Mouse (Mus musculus) neural tube, embryonic 11.5 days (tissue): Measurements from ENCODE around the gene Fam234b. TPM values are rescaled to one million over a fixed set of nuclear protein-coding genes. Genes with fewer than 3 reads are reported as not detected.

Experiments
- ATAC-seq: fragments of 200-750 bp; cut with Nextera tagmentation; 2 replicates; pipeline ENCODE4 v1.8.0; 2017; ENCODE audit warnings: moderate number of reproducible peaks, mild to moderate bottlenecking, moderate TSS enrichment, moderate library complexity; ENCODE audit not compliant: insufficient read depth, low FRiP score, low TSS enrichment
- DNase-seq: peaks from one replicate; pipeline ENCODE4 v3.0.0-alpha.2; 2015; ENCODE audit warnings: low spot score
- H3K27ac ChIP-seq: fragments of 300-500 bp; sonication (generic); 2 replicates; pipeline ENCODE4 v1.5.1; 2014; ENCODE audit warnings: low read depth, mild to moderate bottlenecking, low read length
- H3K27me3 ChIP-seq: fragments of 300-500 bp; sonication (generic); 2 replicates; pipeline ENCODE4 v1.6.1; 2014; ENCODE audit warnings: mild to moderate bottlenecking, low read length, mixed read lengths; ENCODE audit not compliant: control insufficient read depth, insufficient read depth
- H3K36me3 ChIP-seq: fragments of 300-500 bp; sonication (generic); 2 replicates; pipeline ENCODE4 v1.6.1; 2014; ENCODE audit warnings: mild to moderate bottlenecking, low read length, moderate library complexity, mixed read lengths; ENCODE audit not compliant: control insufficient read depth, insufficient read depth
- H3K4me1 ChIP-seq: fragments of 300-500 bp; sonication (generic); 2 replicates; pipeline ENCODE4 v1.6.1; 2014; ENCODE audit warnings: low read length, mixed read lengths; ENCODE audit not compliant: control insufficient read depth, insufficient read depth
- H3K4me2 ChIP-seq: fragments of 300-500 bp; sonication (generic); 2 replicates; pipeline ENCODE4 v1.6.1; 2014; ENCODE audit warnings: low read depth, mild to moderate bottlenecking, moderate library complexity
- H3K4me3 ChIP-seq: fragments of 300-500 bp; sonication (generic); 2 replicates; pipeline ENCODE4 v1.5.1; 2014; ENCODE audit warnings: low read depth, low read length
- H3K9ac ChIP-seq: fragments of 300-500 bp; sonication (generic); 2 replicates; pipeline ENCODE4 v1.6.1; 2014; ENCODE audit warnings: mild to moderate bottlenecking, low read length
- H3K9me3 ChIP-seq: fragments of 300-500 bp; sonication (generic); 2 replicates; pipeline ENCODE4 v1.6.1; 2016; ENCODE audit warnings: low read length; ENCODE audit not compliant: control insufficient read depth
- WGBS: fragments of 180-500 bp; shearing (Covaris S2); extraction: QIAGEN DNeasy Blood & Tissue Kit; methylation state at CpG from one replicate; pipeline ENCODE4 v1.1.7; 2014; 5-methylcytosine and 5-hydroxymethylcytosine counted together
- polyA plus RNA-seq: library from polyadenylated mRNA; unstranded; fragments of >200 nt; fragmentation: Nextera tagmentation; extraction: Ambion mirVana; gene quantifications from 2 replicates; pipeline ENCODE4 v1.2.1, GENCODE M21; 2014

Fam234b gene
- polyA plus RNA-seq, 1 experiment from 2014 or later: 41.3 TPM

GRCm38 (mm10) chr6:135202668-135203067 lies 4.9 kb downstream of the Fam234b start:
- WGBS: 92% methylated on average over 6 of the region's 6 CpGs
- Histone ChIP-seq H3K27ac (no peak overlapping the region), H3K4me1 (peaks cover 3% of the 10 kb centered on the region; the same call in 1 of the 2 replicates), H3K36me3 (no peaks in the 10 kb centered on the region), H3K4me3 (no peak overlapping the region), H3K9ac (no peak overlapping the region), H3K4me2 (no peak overlapping the region), H3K9me3 (no peaks in the 10 kb centered on the region), H3K27me3 (no peaks in the 10 kb centered on the region)
- no peak for DNase-seq
- no peak for ATAC-seq

DNA sequence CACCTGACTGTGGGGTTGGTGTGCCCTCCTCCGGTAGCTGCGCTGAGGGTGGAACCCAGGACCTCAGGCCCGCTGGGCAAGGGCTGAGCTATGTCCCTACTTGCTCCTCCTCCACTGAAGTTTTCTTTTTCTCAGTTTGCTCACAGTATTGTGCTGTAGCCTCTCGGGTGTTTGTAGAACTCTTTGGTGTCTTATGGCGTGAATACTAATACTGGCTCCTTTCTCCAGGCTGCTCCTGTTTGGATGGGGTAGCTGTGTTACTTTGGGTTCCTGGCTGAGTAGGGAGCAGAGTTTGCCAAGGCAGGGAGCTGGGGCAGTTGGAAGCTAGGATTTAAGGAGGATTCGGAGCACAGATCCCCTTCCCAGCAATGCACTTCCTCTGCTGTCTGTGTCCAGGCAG lies 6.0 kb downstream of the Fam234b start:
- Histone ChIP-seq H3K9ac (no peak overlapping the region), H3K4me3 (no peak overlapping the region), H3K27ac (no peak overlapping the region), H3K36me3 (no peaks in the 10 kb centered on the region), H3K4me1 (no peaks in the 10 kb centered on the region; the same call in 1 of the 2 replicates), H3K27me3 (no peaks in the 10 kb centered on the region), H3K4me2 (no peak overlapping the region), H3K9me3 (no peaks in the 10 kb centered on the region)
- ATAC-seq (no peak), DNase-seq (no peak)
- 68% methylated on average over 6 of the region's 6 CpGs for WGBS

GRCm38 (mm10) chr6:135204869-135205268 lies 7.1 kb downstream of the Fam234b start:
- Histone ChIP-seq H3K4me2 (no peak overlapping the region), H3K4me3 (no peak overlapping the region), H3K36me3 (no peaks in the 10 kb centered on the region), H3K9ac (no peak overlapping the region), H3K4me1 (no peaks in the 10 kb centered on the region; the same call in 1 of the 2 replicates), H3K9me3 (no peaks in the 10 kb centered on the region), H3K27ac (no peak overlapping the region), H3K27me3 (no peaks in the 10 kb centered on the region)
- ATAC-seq: no peak
- no peak for DNase-seq
- 66% methylated on average over 4 of the region's 4 CpGs for WGBS

- H3K9ac ChIP-seq: no peak overlapping the region
- H3K4me1 ChIP-seq: no peaks in the 10 kb centered on the region; the same call in 1 of the 2 replicates
- H3K4me3 ChIP-seq: no peak overlapping the region
- DNase-seq: no peak
- no peak for ATAC-seq
- no peak overlapping the region for H3K4me2 ChIP-seq
- H3K27ac ChIP-seq: no peak overlapping the region
- WGBS: 87% methylated on average over 4 of the region's 4 CpGs
- H3K36me3 ChIP-seq: no peaks in the 10 kb centered on the region
- no peaks in the 10 kb centered on the region for H3K9me3 ChIP-seq
- no peaks in the 10 kb centered on the region for H3K27me3 ChIP-seq
Measured at GRCm38 (mm10) chr6:135205802-135206201, 8.0 kb downstream of the Fam234b start.

- Histone ChIP-seq H3K27ac (no peak overlapping the region), H3K9ac (no peak overlapping the region), H3K36me3 (no peaks in the 10 kb centered on the region), H3K4me1 (no peaks in the 10 kb centered on the region; the same call in 1 of the 2 replicates), H3K4me2 (no peak overlapping the region), H3K4me3 (no peak overlapping the region), H3K27me3 (no peaks in the 10 kb centered on the region), H3K9me3 (no peaks in the 10 kb centered on the region)
- WGBS: 62% methylated on average over 8 of the region's 8 CpGs
- ATAC-seq: no peak
- DNase-seq: no peak
Measured at GRCm38 (mm10) chr6:135206909-135207308, 9.1 kb downstream of the Fam234b start.

DNA sequence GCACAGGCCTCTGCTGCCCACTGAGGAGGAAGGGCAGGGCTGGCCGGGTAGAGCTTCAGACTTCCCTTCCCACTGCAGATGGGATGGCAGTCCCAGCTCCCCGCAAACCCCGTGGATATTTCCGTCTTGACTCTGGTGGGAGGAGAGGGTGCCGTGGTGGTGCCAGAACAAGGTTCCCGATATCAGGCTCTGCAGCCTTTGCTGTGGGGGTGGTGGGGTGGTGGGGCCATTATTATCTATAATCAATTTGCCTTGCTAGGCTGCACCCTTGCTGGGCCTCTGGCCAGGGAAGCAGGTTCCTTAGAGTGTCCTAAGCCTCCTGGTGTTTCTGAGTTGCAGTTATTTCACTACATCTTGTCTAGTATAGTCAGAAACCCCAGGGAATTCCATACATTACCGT lies 13.4 kb downstream of the Fam234b start:
- ATAC-seq (no peak), DNase-seq (no peak)
- no peaks in the 10 kb centered on the region for H3K27me3 ChIP-seq
- H3K27ac ChIP-seq: no peak overlapping the region
- H3K36me3 ChIP-seq: no peaks in the 10 kb centered on the region
- no peaks in the 10 kb centered on the region; the same call in 1 of the 2 replicates for H3K4me1 ChIP-seq
- no peak overlapping the region for H3K4me3 ChIP-seq
- H3K4me2 ChIP-seq: no peak overlapping the region
- H3K9ac ChIP-seq: no peak overlapping the region
- WGBS: 73% methylated on average over 7 of the region's 7 CpGs
- H3K9me3 ChIP-seq: no peaks in the 10 kb centered on the region

GRCm38 (mm10) chr6:135212666-135213065 lies 14.9 kb downstream of the Fam234b start:
- Histone ChIP-seq H3K4me3 (no peak overlapping the region), H3K27me3 (no peaks in the 10 kb centered on the region), H3K4me2 (no peak overlapping the region), H3K9me3 (no peaks in the 10 kb centered on the region), H3K9ac (no peak overlapping the region), H3K27ac (no peak overlapping the region), H3K4me1 (no peaks in the 10 kb centered on the region), H3K36me3 (no peaks in the 10 kb centered on the region)
- ATAC-seq: no peak
- 80% methylated on average over 1 of the region's 2 CpGs for WGBS
- no peak for DNase-seq

DNA sequence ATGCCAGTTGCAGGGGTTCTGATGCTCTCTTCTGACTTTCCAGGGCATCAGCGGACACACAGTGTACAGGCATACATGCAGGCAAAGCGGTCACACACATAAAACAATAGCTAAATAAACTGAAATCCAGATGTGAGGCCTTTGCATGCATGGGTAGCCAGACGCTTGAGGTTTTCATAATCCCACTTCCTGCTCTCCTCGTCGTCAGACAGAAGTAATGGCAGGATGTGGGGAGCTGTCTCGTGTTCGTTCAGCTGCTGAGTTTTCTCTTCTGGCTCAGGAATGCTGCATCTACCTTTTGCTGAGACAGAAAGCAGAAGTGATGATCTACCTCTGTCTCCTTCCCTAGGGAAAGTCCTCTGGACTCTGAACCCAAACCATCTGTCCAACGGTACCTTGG lies 20.6 kb downstream of the Fam234b start:
- no peak overlapping the region for H3K4me2 ChIP-seq
- H3K4me3 ChIP-seq: no peak overlapping the region
- no peak overlapping the region; the same call in 1 of the 2 replicates for H3K27ac ChIP-seq
- no peaks in the 10 kb centered on the region for H3K4me1 ChIP-seq
- H3K36me3 ChIP-seq: no peaks in the 10 kb centered on the region
- DNase-seq (no peak), ATAC-seq (no peak)
- no peak overlapping the region for H3K9ac ChIP-seq
- no peaks in the 10 kb centered on the region for H3K9me3 ChIP-seq
- no peaks in the 10 kb centered on the region for H3K27me3 ChIP-seq
- WGBS: 75% methylated on average over 8 of the region's 8 CpGs

DNA sequence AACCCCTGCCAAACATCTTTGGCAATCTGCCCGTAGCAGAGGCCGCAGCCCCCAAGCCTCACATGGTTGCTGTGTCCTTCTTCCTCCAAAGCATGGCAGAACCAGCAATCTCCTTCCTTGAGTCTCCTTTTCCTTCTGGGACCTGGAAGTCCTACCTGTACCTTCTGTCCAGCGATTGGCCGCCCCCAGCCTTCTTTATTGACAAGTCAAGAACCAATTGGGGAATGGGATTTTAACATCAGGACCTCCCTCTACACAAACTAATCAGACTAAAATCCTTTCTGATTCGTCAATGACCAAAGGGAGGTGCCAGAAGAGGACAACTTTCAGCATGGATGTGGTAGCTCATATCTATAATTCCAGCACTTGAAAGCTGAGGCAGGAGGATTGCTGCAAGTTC lies 22.1 kb downstream of the Fam234b start:
- no peaks in the 10 kb centered on the region for H3K27me3 ChIP-seq
- WGBS: 92% methylated on average over 5 of the region's 5 CpGs
- H3K4me1 ChIP-seq: peaks cover 2% of the 10 kb centered on the region; the same call in 1 of the 2 replicates
- no peak overlapping the region for H3K9ac ChIP-seq
- no peak overlapping the region for H3K4me3 ChIP-seq
- no peaks in the 10 kb centered on the region for H3K36me3 ChIP-seq
- DNase-seq: no peak
- no peak overlapping the region for H3K27ac ChIP-seq
- no peak overlapping the region for H3K4me2 ChIP-seq
- no peaks in the 10 kb centered on the region for H3K9me3 ChIP-seq
- ATAC-seq: no peak
